Mouse (Mus musculus) olfactory bulb, adult 2 months (tissue): ENCODE data around the gene Zfp664.

Source experiments
- CTCF ChIP-seq: fragments of 200-500 bp; IDR thresholded peaks from 2 replicates; pipeline ENCODE4 v1.5.1; 2012; ENCODE audit warnings: low read depth, mild to moderate bottlenecking, low read length, moderate library complexity; ENCODE audit not compliant: insufficient read depth
- POLR2A ChIP-seq: fragments of 200-500 bp; IDR thresholded peaks from 2 replicates; pipeline ENCODE4 v1.6.1; 2012; ENCODE audit warnings: mild to moderate bottlenecking, low read depth, low read length, moderate library complexity; ENCODE audit not compliant: insufficient read depth

- TF ChIP-seq CTCF = no peak
- TF ChIP-seq POLR2A = no peak
Measured at GRCm38 (mm10) chr5:124912946-124913933, 50.7 kb downstream of the Zfp664 start.
